Mouse (Mus musculus): ENCODE data around the gene Gpr152.

- TF ChIP-seq EP300 (IDR thresholded peaks at IDR 0.05; ENCODE audit: low read depth in 1 of 2, low read length in 2 of 2) (no peak; a peak in 1 of 4 replicates), POLR2A (IDR thresholded peaks at IDR 0.05; ENCODE audit: control insufficient read depth in 1 of 2, insufficient read depth in 1 of 2, low read depth in 1 of 2, low read length in 2 of 2, poor library complexity in 1 of 2) (no peak; a peak in 1 of 4 replicates), ZKSCAN1 (IDR thresholded peaks at IDR 0.05; ENCODE audit: low read depth, low read length) (no peak), TCF12 (IDR thresholded peaks at IDR 0.05; ENCODE audit: low read depth, low read length) (no peak), CTCF (IDR thresholded peaks at IDR 0.05 in 2 of 3, conservative IDR thresholded peaks at IDR 0.05 in 1 of 3; ENCODE audit: control insufficient read depth in 1 of 3, insufficient read depth in 1 of 3, low read depth in 2 of 3, low read length in 3 of 3, poor library complexity in 1 of 3, severe bottlenecking in 1 of 3) (peak; percentile 94 to 98 (median 95)), ZNF384 (IDR thresholded peaks at IDR 0.05; ENCODE audit: low read depth, low read length) (no peak)
These were observed 40.5 kb upstream of the Gpr152 start for GRCm38 (mm10) chr19:4099056-4099455.

All from MEL (cell line).